Mouse (Mus musculus) kidney, embryonic 14.5 days (tissue): ENCODE results near the gene Snrnp35. TPM values are rescaled to one million over a fixed set of nuclear protein-coding genes. Genes with fewer than 3 reads are reported as not detected.
A peak's percentile ranks its signal among the peaks of the same experiment; 100 is the strongest.

ENCODE experiments used
- ATAC-seq: fragments of 200-750 bp; cut with Nextera tagmentation; 2 replicates; pipeline ENCODE4 v1.8.0; 2017; ENCODE audit warnings: moderate number of reproducible peaks, mild to moderate bottlenecking, moderate TSS enrichment, moderate library complexity; ENCODE audit not compliant: low FRiP score, low TSS enrichment
- H3K27ac ChIP-seq: fragments of 300-500 bp; sonication (generic); 2 replicates; pipeline ENCODE4 v1.5.1; 2014; ENCODE audit warnings: low read depth, mild to moderate bottlenecking, low read length, moderate library complexity, mixed read lengths
- H3K27me3 ChIP-seq: fragments of 300-500 bp; sonication (generic); 2 replicates; pipeline ENCODE4 v1.6.1; 2014; ENCODE audit warnings: mild to moderate bottlenecking, low read length; ENCODE audit not compliant: control insufficient read depth, insufficient read depth
- H3K36me3 ChIP-seq: fragments of 300-500 bp; sonication (generic); 2 replicates; pipeline ENCODE4 v1.6.1; 2014; ENCODE audit warnings: low read length, mixed read lengths; ENCODE audit not compliant: control insufficient read depth, insufficient read depth
- H3K4me1 ChIP-seq: fragments of 300-500 bp; sonication (generic); 2 replicates; pipeline ENCODE4 v1.6.1; 2014; ENCODE audit warnings: low read length, mixed read lengths; ENCODE audit not compliant: control insufficient read depth, insufficient read depth
- H3K4me2 ChIP-seq: fragments of 300-500 bp; sonication (generic); replicated peaks from 2 replicates; pipeline ENCODE4 v1.6.1; 2014; ENCODE audit warnings: low read depth, mild to moderate bottlenecking, low read length
- H3K4me3 ChIP-seq: fragments of 300-500 bp; sonication (generic); 2 replicates; pipeline ENCODE4 v1.5.1; 2014; ENCODE audit warnings: mild to moderate bottlenecking, low read length
- H3K9ac ChIP-seq: fragments of 300-500 bp; sonication (generic); 2 replicates; pipeline ENCODE4 v1.6.1; 2014; ENCODE audit warnings: low read depth, mild to moderate bottlenecking, low read length, moderate library complexity
- H3K9me3 ChIP-seq: fragments of 300-500 bp; sonication (generic); 2 replicates; pipeline ENCODE4 v1.6.1; 2016; ENCODE audit warnings: low read length; ENCODE audit not compliant: control insufficient read depth
- WGBS: fragments of 180-500 bp; shearing (Covaris S2); extraction: QIAGEN DNeasy Blood & Tissue Kit; methylation state at CpG from one replicate; pipeline ENCODE4 v1.1.7; 2014; 5-methylcytosine and 5-hydroxymethylcytosine counted together
- polyA plus RNA-seq: library from polyadenylated mRNA; unstranded; fragments of >200 nt; fragmentation: Nextera tagmentation; extraction: Ambion mirVana; gene quantifications from 2 replicates; pipeline ENCODE4 v1.2.1, GENCODE M21; 2014

Gene Snrnp35
- polyA plus RNA-seq, 1 experiment from 2014 or later = 12.8 TPM

GRCm38 (mm10) chr5:124535016-124535415, 52.1 kb downstream of the Snrnp35 start:
- WGBS = 69% methylated on average over 5 of the region's 5 CpGs
- Histone ChIP-seq H3K4me2 (no peak overlapping the region), H3K27ac (no peak overlapping the region), H3K4me3 (no peak overlapping the region), H3K27me3 (no peaks in the 10 kb centered on the region), H3K4me1 (peaks cover 24% of the 10 kb centered on the region), H3K9ac (no peak overlapping the region), H3K36me3 (no peaks in the 10 kb centered on the region), H3K9me3 (no peaks in the 10 kb centered on the region)
- ATAC-seq = no peak

GRCm38 (mm10) chr5:124536776-124537175, 53.8 kb downstream of the Snrnp35 start:
- Histone ChIP-seq H3K27me3 (no peaks in the 10 kb centered on the region), H3K9ac (peak overlapping the region; percentile 50), H3K4me3 (peak overlapping the region; percentile 19), H3K4me1 (peaks cover 15% of the 10 kb centered on the region), H3K36me3 (no peaks in the 10 kb centered on the region), H3K4me2 (peak overlapping the region; percentile 43), H3K9me3 (no peaks in the 10 kb centered on the region), H3K27ac (peak overlapping the region; percentile 42; the same call in 1 of the 2 replicates)
- 4% methylated on average over 16 of the region's 17 CpGs for WGBS
- ATAC-seq = 0 out of 2 replicates have a peak, but pooled peaks have one; percentile 6

GRCm38 (mm10) chr5:124538813-124539792, 56.2 kb downstream of the Snrnp35 start:
- H3K36me3 ChIP-seq = peaks cover 11% of the 10 kb centered on the region
- H3K27ac ChIP-seq = no peak overlapping the region
- H3K9ac ChIP-seq = no peak overlapping the region
- no peak overlapping the region for H3K4me3 ChIP-seq
- WGBS = 78% methylated on average over 15 of the region's 16 CpGs
- no peaks in the 10 kb centered on the region for H3K27me3 ChIP-seq
- H3K9me3 ChIP-seq = no peaks in the 10 kb centered on the region
- no peak for ATAC-seq
- H3K4me2 ChIP-seq = no peak overlapping the region
- H3K4me1 ChIP-seq = peaks cover 16% of the 10 kb centered on the region

- peaks cover 16% of the 10 kb centered on the region for H3K4me1 ChIP-seq
- WGBS = 74% methylated on average over 4 of the region's 4 CpGs
- peak overlapping the region; percentile 39 for H3K4me2 ChIP-seq
- H3K27ac ChIP-seq = no peak overlapping the region
- H3K4me3 ChIP-seq = peak overlapping the region; percentile 99
- no peaks in the 10 kb centered on the region for H3K9me3 ChIP-seq
- ATAC-seq = no peak
- H3K36me3 ChIP-seq = peaks cover 17% of the 10 kb centered on the region
- H3K27me3 ChIP-seq = no peaks in the 10 kb centered on the region
- H3K9ac ChIP-seq = no peak overlapping the region; the same call in 1 of the 2 replicates
Measured at GRCm38 (mm10) chr5:124539905-124540304, 57.0 kb downstream of the Snrnp35 start.

- H3K4me3 ChIP-seq = peak within 1 kb of the TSS; percentile 99
- H3K4me2 ChIP-seq = peak within 1 kb of the TSS; percentile 70
- no peaks in the 10 kb centered on the region for H3K9me3 ChIP-seq
- WGBS = under 1% methylated on average over 33 of the region's 35 CpGs
- H3K36me3 ChIP-seq = peaks cover 22% of the 10 kb centered on the region
- H3K9ac ChIP-seq = peak within 1 kb of the TSS; percentile 94
- peak within 1 kb of the TSS; percentile 85 for H3K27ac ChIP-seq
- ATAC-seq = peak; percentile 95
- no peaks in the 10 kb centered on the region for H3K27me3 ChIP-seq
- peaks cover 16% of the 10 kb centered on the region for H3K4me1 ChIP-seq
Measured at GRCm38 (mm10) chr5:124540383-124540786, 57.5 kb downstream of the Snrnp35 start, which contains the start of gene Tmed2. Gene Tmed2, plus strand, starts transcription at chr5:124540695.

Other genes starting within 250 kb of the Snrnp35 start
- gene Pitpnm2, start 233.4 kb upstream of the Snrnp35 start, polyA plus RNA-seq = 5.1 and 7.0 TPM in 2 replicates
- 11.8 and 20.8 TPM in 2 replicates for gene Mphosph9, start 155.2 kb upstream of the Snrnp35 start, polyA plus RNA-seq
- gene 2810006K23Rik, start 155.0 kb upstream of the Snrnp35 start, polyA plus RNA-seq = 12.5 and 13.2 TPM in 2 replicates
- 62.3 and 87.0 TPM in 2 replicates for gene Cdk2ap1, start 120.1 kb upstream of the Snrnp35 start, polyA plus RNA-seq
- 66.3 and 102 TPM in 2 replicates for gene Sbno1, start 57.1 kb upstream of the Snrnp35 start, polyA plus RNA-seq
- 54.7 and 58.6 TPM in 2 replicates for gene Kmt5a, start 43.2 kb upstream of the Snrnp35 start, polyA plus RNA-seq
- gene Rilpl2, start 4.8 kb upstream of the Snrnp35 start, polyA plus RNA-seq = 29.4 and 31.7 TPM in 2 replicates
- gene Rilpl1, start 48.3 kb downstream of the Snrnp35 start, polyA plus RNA-seq = 21.9 and 26.1 TPM in 2 replicates
- 457 and 564 TPM in 2 replicates for gene Tmed2, start 57.6 kb downstream of the Snrnp35 start, polyA plus RNA-seq
- gene Ddx55, start 69.7 kb downstream of the Snrnp35 start, polyA plus RNA-seq = 14.0 and 17.3 TPM in 2 replicates
- 84.8 and 85.1 TPM in 2 replicates for gene Eif2b1, start 96.0 kb downstream of the Snrnp35 start, polyA plus RNA-seq
- gene Gtf2h3, start 96.0 kb downstream of the Snrnp35 start, polyA plus RNA-seq = 73.7 and 79.8 TPM in 2 replicates
- gene Atp6v0a2, start 145.4 kb downstream of the Snrnp35 start, polyA plus RNA-seq = 28.4 and 51.6 TPM in 2 replicates
- 0.13 and 0.14 TPM in 2 replicates for gene Dnah10, start 242.0 kb downstream of the Snrnp35 start, polyA plus RNA-seq